Mouse (Mus musculus): ENCODE measurements around the gene Trem1. TPM values are rescaled to one million over a fixed set of nuclear protein-coding genes. Genes with fewer than 3 reads are reported as not detected.

Gene Trem1
- 75.7 to 167 TPM (median 150 TPM) in 3 replicates for total RNA-seq (2017)

GRCm38 (mm10) chr17:48232518-48232917, at the start of gene Trem1:
Gene Trem1, plus strand, starts transcription at chr17:48232768.
- ATAC-seq (replicated peaks; ENCODE audit: insufficient number of reproducible peaks, low FRiP score, low TSS enrichment, poor library complexity, severe bottlenecking), result peak; percentile 76

- peak; percentile 91 for ATAC-seq (replicated peaks; ENCODE audit: insufficient number of reproducible peaks, low FRiP score, low TSS enrichment, poor library complexity, severe bottlenecking)
These were observed 47.3 kb upstream of the Trem1 start for GRCm38 (mm10) chr17:48185252-48185651.

- peak; percentile 60 for ATAC-seq (replicated peaks; ENCODE audit: insufficient number of reproducible peaks, low FRiP score, low TSS enrichment, poor library complexity, severe bottlenecking)
These were observed 40.2 kb upstream of the Trem1 start for GRCm38 (mm10) chr17:48192366-48192765.

- no peak for ATAC-seq (replicated peaks; ENCODE audit: insufficient number of reproducible peaks, low FRiP score, low TSS enrichment, poor library complexity, severe bottlenecking)
These were observed 29.5 kb upstream of the Trem1 start for GRCm38 (mm10) chr17:48203086-48203485.

GRCm38 (mm10) chr17:48212596-48212995, 20.0 kb upstream of the Trem1 start:
- no peak for ATAC-seq (replicated peaks; ENCODE audit: insufficient number of reproducible peaks, low FRiP score, low TSS enrichment, poor library complexity, severe bottlenecking)

GRCm38 (mm10) chr17:48213511-48213910, 19.1 kb upstream of the Trem1 start:
- no peak for ATAC-seq (replicated peaks; ENCODE audit: insufficient number of reproducible peaks, low FRiP score, low TSS enrichment, poor library complexity, severe bottlenecking)

GRCm38 (mm10) chr17:48215429-48215828, 17.1 kb upstream of the Trem1 start:
- no peak for ATAC-seq (replicated peaks; ENCODE audit: insufficient number of reproducible peaks, low FRiP score, low TSS enrichment, poor library complexity, severe bottlenecking)

- ATAC-seq (replicated peaks; ENCODE audit: insufficient number of reproducible peaks, low FRiP score, low TSS enrichment, poor library complexity, severe bottlenecking), result peak; percentile 52
These were observed 1.9 kb upstream of the Trem1 start for GRCm38 (mm10) chr17:48230680-48231079.

GRCm38 (mm10) chr17:48233789-48234188, 1.2 kb downstream of the Trem1 start:
- no peak for ATAC-seq (replicated peaks; ENCODE audit: insufficient number of reproducible peaks, low FRiP score, low TSS enrichment, poor library complexity, severe bottlenecking)

GRCm38 (mm10) chr17:48234550-48234949, 2.0 kb downstream of the Trem1 start:
- ATAC-seq (replicated peaks; ENCODE audit: insufficient number of reproducible peaks, low FRiP score, low TSS enrichment, poor library complexity, severe bottlenecking), result peak; percentile 68

GRCm38 (mm10) chr17:48235773-48236370, 3.3 kb downstream of the Trem1 start:
- ATAC-seq (replicated peaks; ENCODE audit: insufficient number of reproducible peaks, low FRiP score, low TSS enrichment, poor library complexity, severe bottlenecking), result no peak

GRCm38 (mm10) chr17:48237621-48238020, 5.1 kb downstream of the Trem1 start:
- no peak for ATAC-seq (replicated peaks; ENCODE audit: insufficient number of reproducible peaks, low FRiP score, low TSS enrichment, poor library complexity, severe bottlenecking)

GRCm38 (mm10) chr17:48247221-48247928, 14.8 kb downstream of the Trem1 start, which contains the start of gene Trem3:
Gene Trem3, plus strand, starts transcription at chr17:48247777.
- peak; percentile 83 for ATAC-seq (replicated peaks; ENCODE audit: insufficient number of reproducible peaks, low FRiP score, low TSS enrichment, poor library complexity, severe bottlenecking)

GRCm38 (mm10) chr17:48249039-48249438, 16.5 kb downstream of the Trem1 start:
- no peak for ATAC-seq (replicated peaks; ENCODE audit: insufficient number of reproducible peaks, low FRiP score, low TSS enrichment, poor library complexity, severe bottlenecking)

GRCm38 (mm10) chr17:48249501-48249900, 16.9 kb downstream of the Trem1 start:
- no peak for ATAC-seq (replicated peaks; ENCODE audit: insufficient number of reproducible peaks, low FRiP score, low TSS enrichment, poor library complexity, severe bottlenecking)

- no peak for ATAC-seq (replicated peaks; ENCODE audit: insufficient number of reproducible peaks, low FRiP score, low TSS enrichment, poor library complexity, severe bottlenecking)
These were observed 18.1 kb downstream of the Trem1 start for GRCm38 (mm10) chr17:48250631-48251030.

GRCm38 (mm10) chr17:48256575-48256974, 24.0 kb downstream of the Trem1 start:
- ATAC-seq (replicated peaks; ENCODE audit: insufficient number of reproducible peaks, low FRiP score, low TSS enrichment, poor library complexity, severe bottlenecking), result no peak

- 0 out of 2 replicates have a peak, but pooled peaks have one; percentile 3 for ATAC-seq (replicated peaks; ENCODE audit: insufficient number of reproducible peaks, low FRiP score, low TSS enrichment, poor library complexity, severe bottlenecking)
These were observed 29.3 kb downstream of the Trem1 start for GRCm38 (mm10) chr17:48261868-48262267.

GRCm38 (mm10) chr17:48263741-48264362, 31.3 kb downstream of the Trem1 start, which contains the start of gene Treml4:
Gene Treml4, plus strand, starts transcription at chr17:48264295.
- peak; percentile 75 for ATAC-seq (replicated peaks; ENCODE audit: insufficient number of reproducible peaks, low FRiP score, low TSS enrichment, poor library complexity, severe bottlenecking)

GRCm38 (mm10) chr17:48264662-48265061, 32.1 kb downstream of the Trem1 start:
- ATAC-seq (replicated peaks; ENCODE audit: insufficient number of reproducible peaks, low FRiP score, low TSS enrichment, poor library complexity, severe bottlenecking), result no peak
